Mouse (Mus musculus) limb, embryonic 14.5 days (tissue): ENCODE measurements around the gene Neurl1a. TPM values are rescaled to one million over a fixed set of nuclear protein-coding genes. Genes with fewer than 3 reads are reported as not detected.
A peak's percentile ranks its signal among the peaks of the same experiment; 100 is the strongest.

Experiments used
- ATAC-seq: fragments of 200-750 bp; cut with Nextera tagmentation; 2 replicates; pipeline ENCODE4 v1.8.0; 2017; ENCODE audit warnings: low read depth, moderate number of reproducible peaks, moderate TSS enrichment; ENCODE audit not compliant: low FRiP score
- DNase-seq: peaks from one replicate; pipeline ENCODE4 v3.0.0-alpha.2; 2015; ENCODE audit warnings: low spot score
- H3K27ac ChIP-seq: fragments of 300-500 bp; sonication (generic); replicated peaks from 2 replicates; pipeline ENCODE4 v1.5.1; 2014; ENCODE audit warnings: low read depth, mild to moderate bottlenecking, low read length, moderate library complexity, mixed read lengths
- H3K27me3 ChIP-seq: fragments of 300-500 bp; sonication (generic); 2 replicates; pipeline ENCODE4 v1.6.1; 2014; ENCODE audit warnings: low read length, mixed read lengths; ENCODE audit not compliant: control insufficient read depth, insufficient read depth
- H3K36me3 ChIP-seq: fragments of 300-500 bp; sonication (generic); 2 replicates; pipeline ENCODE4 v1.6.1; 2014; ENCODE audit warnings: mild to moderate bottlenecking, low read length, moderate library complexity, mixed read lengths; ENCODE audit not compliant: control insufficient read depth, insufficient read depth
- H3K4me1 ChIP-seq: fragments of 300-500 bp; sonication (generic); 2 replicates; pipeline ENCODE4 v1.6.1; 2014; ENCODE audit warnings: antibody characterized with exemption, low read length, mixed read lengths; ENCODE audit not compliant: control insufficient read depth, insufficient read depth
- H3K4me2 ChIP-seq: fragments of 300-500 bp; sonication (generic); replicated peaks from 2 replicates; pipeline ENCODE4 v1.6.1; 2014; ENCODE audit warnings: low read depth, mild to moderate bottlenecking, low read length, moderate library complexity; ENCODE audit not compliant: severe bottlenecking
- H3K4me3 ChIP-seq: fragments of 300-500 bp; sonication (generic); replicated peaks from 2 replicates; pipeline ENCODE4 v1.5.1; 2014; ENCODE audit warnings: low read length
- H3K9ac ChIP-seq: fragments of 300-500 bp; sonication (generic); 2 replicates; pipeline ENCODE4 v1.6.1; 2014; ENCODE audit warnings: mild to moderate bottlenecking, low read depth, low read length, moderate library complexity; ENCODE audit not compliant: severe bottlenecking
- H3K9me3 ChIP-seq: fragments of 300-500 bp; sonication (generic); 2 replicates; pipeline ENCODE4 v1.6.1; 2016; ENCODE audit warnings: low read length; ENCODE audit not compliant: control insufficient read depth
- POLR2A ChIP-seq: fragments of 200-500 bp; IDR thresholded peaks from 2 replicates; pipeline ENCODE4 v1.8.0; 2012; ENCODE audit warnings: inconsistent platforms, mild to moderate bottlenecking, moderate library complexity, borderline replicate concordance; ENCODE audit not compliant: insufficient read depth, insufficient read length; ENCODE audit errors: extremely low read depth
- WGBS: fragments of 180-500 bp; shearing (Covaris S2); extraction: QIAGEN DNeasy Blood & Tissue Kit; methylation state at CpG from one replicate; pipeline ENCODE4 v1.1.7; 2014; 5-methylcytosine and 5-hydroxymethylcytosine counted together
- polyA plus RNA-seq, 2 experiments: library from polyadenylated mRNA; depleted of rRNA in 1 of 2; stranded (reverse) in 1 of 2; unstranded in 1 of 2; fragments of >200 nt; fragmentation: Nextera tagmentation in 1 of 2; extraction: Ambion mirVana in 1 of 2; gene quantifications; 2 replicates each; pipeline versions ENCODE4 v1.2.1 to v1.2.3; 2012 to 2014

Neurl1a gene
- polyA plus RNA-seq, 2 experiments: 8.0 to 10.3 TPM

DNA sequence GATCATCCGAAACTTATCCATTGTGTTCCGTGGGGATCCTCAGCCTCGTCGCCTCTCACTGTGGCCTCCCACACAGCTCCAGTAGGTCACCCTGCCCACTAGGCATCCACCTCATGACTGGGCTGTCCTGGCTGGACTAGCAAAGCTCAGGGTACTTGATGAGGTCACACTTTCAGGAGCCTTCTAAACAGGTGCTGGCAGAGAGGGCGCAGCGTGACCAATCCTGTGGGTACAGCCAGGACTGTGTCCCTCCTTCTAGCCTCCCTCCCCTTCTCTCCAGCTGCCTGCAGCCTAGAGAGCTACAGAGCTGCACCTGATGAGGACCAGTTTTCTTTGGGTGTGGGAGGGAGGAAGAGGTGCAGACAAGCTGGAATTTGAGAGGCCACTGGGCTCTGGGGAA, 34.5 kb upstream of the Neurl1a start, which contains the start of gene Calhm1:
TSS of gene Calhm1 (minus strand) at position 101 of the 400 bp plus-strand sequence.
- Histone ChIP-seq H3K4me2 (no peak within 1 kb of the TSS), H3K36me3 (no peaks in the 10 kb centered on the region), H3K27me3 (no peaks in the 10 kb centered on the region), H3K4me1 (no peaks in the 10 kb centered on the region), H3K4me3 (no peak within 1 kb of the TSS), H3K27ac (no peak within 1 kb of the TSS), H3K9me3 (no peaks in the 10 kb centered on the region), H3K9ac (no peak within 1 kb of the TSS)
- TF ChIP-seq POLR2A: no peak
- no peak for DNase-seq
- 96% methylated on average over 6 of the region's 6 CpGs for WGBS
- no peak for ATAC-seq

DNA sequence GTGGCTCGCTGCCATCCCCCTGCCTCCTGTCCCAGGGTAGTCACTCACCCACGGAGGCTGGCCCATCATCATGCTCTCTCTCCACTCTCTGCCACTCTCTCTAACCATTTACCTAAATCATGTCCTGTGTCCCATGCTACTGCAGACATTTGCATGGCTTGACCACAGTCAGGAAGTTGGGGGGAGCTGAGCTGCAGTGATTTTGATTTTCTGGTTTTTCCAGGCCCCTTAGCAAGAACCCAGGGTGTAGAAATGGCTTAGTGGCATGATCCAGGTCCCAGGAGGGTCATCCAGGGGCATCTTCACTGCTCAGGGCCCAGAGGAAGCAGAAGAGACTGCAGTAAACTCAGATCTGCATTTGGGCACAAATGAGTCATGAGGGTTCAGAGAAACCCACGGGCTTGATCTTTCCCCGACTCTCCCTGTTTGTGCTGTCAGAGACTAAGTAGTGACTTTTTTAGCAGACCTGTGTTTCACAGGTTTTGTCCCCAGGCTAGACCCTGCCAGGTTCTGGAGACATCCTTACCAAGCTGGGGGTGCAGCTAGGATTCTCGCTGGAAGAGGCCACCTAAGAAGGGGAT, 30.3 kb upstream of the Neurl1a start:
- no peaks in the 10 kb centered on the region for H3K9me3 ChIP-seq
- H3K4me1 ChIP-seq: peaks cover 11% of the 10 kb centered on the region
- no peak for TF ChIP-seq POLR2A
- no peak overlapping the region for H3K4me3 ChIP-seq
- 78% methylated on average over 5 of the region's 5 CpGs for WGBS
- H3K27ac ChIP-seq: no peak overlapping the region
- no peaks in the 10 kb centered on the region for H3K36me3 ChIP-seq
- H3K27me3 ChIP-seq: no peaks in the 10 kb centered on the region; the same call in 1 of the 2 replicates
- no peak overlapping the region for H3K9ac ChIP-seq
- no peak for ATAC-seq
- no peak for DNase-seq
- H3K4me2 ChIP-seq: no peak overlapping the region

DNA sequence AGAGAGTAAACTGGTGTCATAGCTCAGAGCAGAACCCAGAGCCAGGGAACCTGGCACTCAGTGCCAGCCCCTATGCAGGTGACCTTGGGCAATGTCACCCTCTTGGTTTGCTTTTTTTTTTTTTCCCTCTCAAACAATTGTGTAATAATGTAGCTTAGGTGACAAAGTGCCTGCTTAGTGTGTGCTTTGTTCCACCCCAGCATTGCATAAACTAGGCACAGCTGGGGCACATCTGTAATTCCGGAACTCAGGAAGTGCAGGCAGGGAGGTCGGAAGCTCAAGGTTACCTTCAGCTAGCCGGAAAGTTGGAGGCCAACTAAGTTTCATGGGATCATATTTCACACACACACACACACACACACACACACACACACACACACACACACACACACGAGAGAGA, 28.8 kb upstream of the Neurl1a start:
- 7% methylated on average over 4 of the region's 4 CpGs for WGBS
- H3K4me2 ChIP-seq: no peak overlapping the region
- DNase-seq (no peak), ATAC-seq (no peak)
- no peak for TF ChIP-seq POLR2A
- H3K9ac ChIP-seq: no peak overlapping the region
- H3K27me3 ChIP-seq: no peaks in the 10 kb centered on the region; the same call in 1 of the 2 replicates
- H3K27ac ChIP-seq: no peak overlapping the region
- H3K4me1 ChIP-seq: peaks cover 11% of the 10 kb centered on the region
- H3K9me3 ChIP-seq: no peaks in the 10 kb centered on the region
- no peaks in the 10 kb centered on the region for H3K36me3 ChIP-seq
- H3K4me3 ChIP-seq: no peak overlapping the region

DNA sequence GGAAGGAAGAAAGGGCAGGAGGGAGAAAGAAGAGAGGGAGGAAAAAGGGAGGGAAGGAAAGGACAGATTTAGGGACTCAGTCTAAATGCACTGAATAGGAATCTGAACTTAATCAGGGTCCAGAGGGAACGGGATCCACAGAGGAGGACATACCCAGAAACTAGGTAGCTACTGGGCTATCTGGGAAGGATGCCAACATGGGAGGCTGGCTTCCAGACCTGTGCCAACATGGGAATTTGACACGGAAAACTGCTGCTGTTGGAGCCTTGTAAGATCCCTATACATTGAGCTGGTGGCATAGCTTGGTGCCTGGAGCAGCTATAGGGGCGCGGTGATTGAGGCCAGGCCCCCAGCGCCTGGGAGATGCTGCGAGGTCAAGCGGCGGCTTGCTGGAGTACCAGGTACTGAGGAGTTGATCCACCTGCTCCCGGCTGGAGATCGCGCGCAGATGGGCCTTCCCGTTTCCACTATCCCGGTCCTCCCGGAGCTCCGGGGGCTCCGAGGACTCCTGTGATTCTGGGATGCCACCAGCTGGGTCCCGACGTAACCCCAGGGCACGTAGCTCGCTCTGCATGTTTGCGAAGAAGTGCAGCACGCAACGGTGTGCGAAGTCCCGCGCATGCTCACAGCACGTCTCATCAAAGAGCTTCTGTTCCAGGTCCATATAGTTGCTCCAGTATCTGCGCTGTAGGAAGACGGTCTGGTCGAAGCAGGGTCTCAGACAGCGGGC, 27.1 kb upstream of the Neurl1a start:
- no peak overlapping the region for H3K27ac ChIP-seq

DNA sequence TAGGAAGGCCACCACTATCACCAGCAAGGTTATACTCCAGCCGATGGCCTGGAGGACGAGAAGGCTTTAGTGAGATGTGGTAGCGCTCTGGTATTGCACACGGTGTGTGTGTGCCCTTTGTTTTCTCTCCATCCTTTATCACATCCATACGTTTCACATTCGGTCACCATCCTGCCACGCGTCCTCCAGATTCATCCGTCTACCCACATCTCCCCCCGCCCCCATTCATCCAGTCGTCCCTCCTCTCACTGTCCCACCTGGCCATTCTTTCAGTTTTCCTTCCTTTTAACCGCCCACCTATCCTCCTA, 26.6 kb upstream of the Neurl1a start:
- 67% methylated on average over 12 of the region's 12 CpGs for WGBS
- Histone ChIP-seq H3K4me1 (peaks cover 11% of the 10 kb centered on the region), H3K27me3 (no peaks in the 10 kb centered on the region; the same call in 1 of the 2 replicates), H3K9ac (peak overlapping the region; percentile 45), H3K4me2 (peak overlapping the region; percentile 47), H3K36me3 (no peaks in the 10 kb centered on the region), H3K27ac (no peak overlapping the region), H3K4me3 (peak overlapping the region; percentile 31; the same call in 1 of the 2 replicates), H3K9me3 (no peaks in the 10 kb centered on the region)
- no peak for DNase-seq
- no peak for ATAC-seq
- TF ChIP-seq POLR2A: no peak

More for the DNA sequence above, 27.1 kb upstream of the Neurl1a start:
- H3K4me3 ChIP-seq: peak overlapping the region; percentile 31
- peak overlapping the region; percentile 47 for H3K4me2 ChIP-seq
- no peaks in the 10 kb centered on the region for H3K9me3 ChIP-seq
- peaks cover 11% of the 10 kb centered on the region for H3K4me1 ChIP-seq
- H3K27me3 ChIP-seq: no peaks in the 10 kb centered on the region; the same call in 1 of the 2 replicates
- no peak for DNase-seq
- H3K36me3 ChIP-seq: no peaks in the 10 kb centered on the region
- ATAC-seq: no peak
- H3K9ac ChIP-seq: peak overlapping the region; percentile 45
- 24% methylated on average over 32 of the region's 32 CpGs for WGBS
- no peak for TF ChIP-seq POLR2A
